Mouse (Mus musculus): ENCODE results near the gene Nsun3.
"Not testable (repeated sequence)": the region's sequence is repeated elsewhere in the genome, so short reads cannot be mapped to it uniquely, and the experiment has no call there.

Gene Nsun3

DNA sequence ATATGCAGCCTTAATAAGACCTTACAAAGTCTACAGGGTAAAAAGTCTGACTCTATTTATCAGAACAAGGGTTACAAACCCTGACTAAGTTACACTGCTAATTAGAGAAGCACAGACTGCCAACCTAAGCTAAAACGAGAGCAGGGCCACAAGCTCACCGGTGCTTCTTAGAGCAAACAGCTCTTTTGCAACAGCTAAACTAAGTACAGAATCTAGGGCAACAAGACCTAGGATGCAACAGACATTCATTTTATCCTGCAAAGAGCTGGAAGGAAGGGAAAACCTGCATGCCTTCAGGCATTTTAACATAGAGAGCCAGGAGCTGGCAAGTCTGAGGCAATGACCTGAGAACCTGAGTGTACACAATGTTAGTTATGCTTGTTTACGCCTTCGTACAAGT lies 33.5 kb downstream of the Nsun3 start:
- DNase-seq (ENCODE audit: low spot score in 2 of 2): no peak

DNA sequence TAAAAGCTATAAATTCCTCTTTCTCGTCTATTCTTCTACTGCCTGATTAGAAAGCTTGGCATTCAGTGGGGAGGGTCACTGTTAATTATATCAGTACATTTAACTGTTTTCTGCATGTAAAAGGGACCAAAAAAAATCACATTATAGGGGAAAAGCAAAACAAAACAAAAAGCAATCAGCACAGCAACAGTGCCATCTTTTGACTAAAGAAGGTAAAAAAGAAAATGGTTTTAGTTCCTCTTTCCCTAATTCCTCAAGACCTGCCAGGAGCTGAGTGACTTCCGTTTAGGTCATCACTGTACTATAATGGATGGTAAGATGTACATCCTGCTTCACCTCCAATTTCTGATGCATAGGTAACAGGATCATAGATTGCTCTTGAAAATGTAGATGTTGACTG lies 40.7 kb downstream of the Nsun3 start:
- DNase-seq (ENCODE audit: low spot score in 2 of 2): no peak

DNA sequence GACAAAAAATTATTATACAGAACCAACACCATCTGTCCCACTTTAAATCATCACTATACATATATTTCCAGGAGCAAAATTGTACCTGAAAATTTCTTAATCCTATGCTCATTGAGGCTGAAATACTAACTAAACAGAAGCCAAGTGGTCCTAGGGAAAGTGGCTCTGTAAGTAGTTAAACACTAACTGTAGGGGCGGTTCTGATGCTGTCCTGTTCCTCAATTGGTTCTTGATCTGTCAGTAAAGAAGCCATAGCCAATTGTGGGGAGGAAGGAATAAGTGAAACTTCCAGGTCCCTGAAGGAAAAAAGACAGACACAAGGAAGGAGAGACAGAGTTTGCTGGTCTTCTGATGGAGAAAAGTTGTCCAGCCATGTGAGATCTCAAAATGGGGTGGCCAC lies 52.3 kb downstream of the Nsun3 start:
- no peak for DNase-seq (ENCODE audit: low spot score in 2 of 2)

DNA sequence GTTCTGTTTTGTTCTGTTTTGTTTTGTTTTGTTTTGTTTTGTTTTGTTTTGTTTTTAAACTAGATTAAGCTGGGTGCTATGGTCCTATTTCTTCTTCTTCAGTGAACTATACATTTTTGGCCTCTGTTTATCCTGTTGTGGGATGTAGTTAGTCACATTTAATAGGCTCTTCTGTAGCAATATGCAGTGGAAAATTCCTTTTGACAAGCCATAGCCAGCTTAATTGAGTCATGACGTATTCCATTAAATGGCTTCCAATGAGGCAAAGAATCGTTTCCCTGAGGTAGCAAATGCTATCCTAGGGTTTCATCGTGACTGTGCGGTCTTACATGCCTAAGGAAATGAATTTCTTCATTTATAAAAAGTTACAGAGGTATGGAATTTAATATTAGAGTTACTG lies 56.3 kb downstream of the Nsun3 start:
- no peak for DNase-seq (ENCODE audit: low spot score in 2 of 2)

DNA sequence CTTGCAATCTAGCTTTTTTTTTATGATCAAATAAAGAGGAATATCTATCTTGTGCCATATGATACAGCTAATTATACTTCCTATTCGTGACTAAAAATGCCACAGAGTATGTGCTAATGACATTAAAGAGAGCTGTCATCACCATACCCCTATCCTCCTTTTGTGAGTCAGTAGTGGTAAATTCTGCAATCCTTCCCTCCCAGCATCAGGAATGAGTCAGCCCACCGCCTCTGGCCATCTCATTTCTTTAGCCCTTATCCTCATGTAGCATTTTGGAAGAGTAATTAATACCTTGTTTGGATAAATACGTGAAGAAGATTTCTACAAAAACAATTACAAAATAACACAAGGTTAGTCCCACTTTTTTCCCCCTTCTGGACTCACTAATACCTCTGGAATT lies 56.8 kb downstream of the Nsun3 start:
- DNase-seq (ENCODE audit: low spot score in 2 of 2): no peak

DNA sequence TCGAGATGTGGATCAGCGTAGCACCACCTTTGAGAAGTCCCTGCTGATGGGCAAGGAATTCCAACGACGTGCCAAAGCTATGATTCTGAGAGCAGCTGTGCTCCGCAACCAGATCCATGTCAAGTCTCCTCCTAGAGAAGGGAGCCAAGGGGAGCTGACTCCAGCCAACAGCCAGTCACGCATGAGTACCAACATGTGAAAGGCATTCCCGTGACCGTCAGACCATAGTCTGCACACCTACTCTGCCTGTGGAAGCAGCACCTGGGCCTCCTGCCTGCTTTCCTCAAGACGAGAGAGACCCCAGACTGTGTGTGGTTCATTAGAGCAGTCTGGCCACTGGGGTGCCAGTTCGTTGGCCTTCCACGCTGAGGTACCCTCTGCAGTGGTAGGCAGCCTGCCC lies 68.4 kb downstream of the Nsun3 start:
- not testable (repeated sequence) for DNase-seq (ENCODE audit: low spot score in 2 of 2)

DNA sequence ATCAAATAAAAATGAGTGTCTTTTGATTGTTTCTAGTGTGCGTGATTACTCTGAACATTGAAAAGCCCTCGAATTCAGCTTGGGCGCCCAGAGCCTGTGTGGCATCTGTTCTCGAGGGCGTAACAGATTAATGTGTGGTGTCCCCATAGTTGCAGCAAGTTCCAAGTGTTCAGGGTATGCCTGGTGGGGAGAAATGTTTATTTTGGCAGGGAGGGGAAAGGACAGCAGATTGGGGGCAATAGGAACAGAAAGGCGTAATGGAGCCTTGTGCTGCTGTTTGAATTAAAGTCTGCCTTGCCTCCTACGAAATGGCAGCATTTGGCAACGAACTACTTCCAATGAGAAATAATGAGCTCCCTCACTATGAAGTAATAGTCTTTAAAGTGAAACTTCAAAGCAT lies 96.2 kb downstream of the Nsun3 start:
- DNase-seq (ENCODE audit: low spot score in 2 of 2): no peak

DNA sequence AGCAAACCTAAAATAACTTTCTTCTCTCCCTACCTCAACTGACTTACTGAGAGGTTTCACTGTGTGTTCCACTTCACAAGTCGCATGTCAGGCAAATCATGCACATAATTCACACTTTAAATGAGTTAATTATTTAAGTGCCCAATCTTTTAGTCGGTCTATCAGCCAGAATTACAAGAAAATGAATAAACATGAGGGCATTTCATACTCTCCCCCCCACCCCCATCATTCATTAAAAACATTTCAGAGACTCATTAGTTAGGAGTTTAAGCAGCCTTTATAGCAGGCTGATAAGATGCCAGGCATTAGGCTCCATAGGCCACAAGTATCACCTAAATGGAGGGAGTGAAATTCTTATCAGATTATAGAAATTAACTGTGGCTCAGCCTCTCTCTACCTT lies 100.5 kb downstream of the Nsun3 start:
- DNase-seq (ENCODE audit: low spot score in 2 of 2): no peak

DNA sequence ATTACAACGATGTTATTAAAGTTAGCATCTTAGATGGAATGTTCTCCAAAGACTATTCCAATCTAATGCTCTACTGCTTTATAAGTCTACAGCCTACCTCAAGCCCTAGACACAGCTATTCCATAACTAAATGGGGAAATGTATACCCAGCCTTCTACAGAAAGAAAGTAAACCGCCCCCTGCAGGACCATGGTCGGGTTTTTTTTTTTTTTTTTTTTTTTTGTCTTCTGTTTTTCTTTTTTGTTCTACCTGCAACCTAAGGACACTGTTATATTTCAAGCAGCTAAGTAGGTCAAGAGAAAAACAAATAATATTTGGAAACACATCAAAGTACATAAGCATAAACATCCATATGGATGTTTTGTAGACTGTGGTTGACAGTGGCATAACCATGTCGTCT lies 101.1 kb downstream of the Nsun3 start:
- no peak for DNase-seq (ENCODE audit: low spot score in 2 of 2)

All from frontal cortex, postnatal 25 days (tissue).